In the genomic region with DNA sequence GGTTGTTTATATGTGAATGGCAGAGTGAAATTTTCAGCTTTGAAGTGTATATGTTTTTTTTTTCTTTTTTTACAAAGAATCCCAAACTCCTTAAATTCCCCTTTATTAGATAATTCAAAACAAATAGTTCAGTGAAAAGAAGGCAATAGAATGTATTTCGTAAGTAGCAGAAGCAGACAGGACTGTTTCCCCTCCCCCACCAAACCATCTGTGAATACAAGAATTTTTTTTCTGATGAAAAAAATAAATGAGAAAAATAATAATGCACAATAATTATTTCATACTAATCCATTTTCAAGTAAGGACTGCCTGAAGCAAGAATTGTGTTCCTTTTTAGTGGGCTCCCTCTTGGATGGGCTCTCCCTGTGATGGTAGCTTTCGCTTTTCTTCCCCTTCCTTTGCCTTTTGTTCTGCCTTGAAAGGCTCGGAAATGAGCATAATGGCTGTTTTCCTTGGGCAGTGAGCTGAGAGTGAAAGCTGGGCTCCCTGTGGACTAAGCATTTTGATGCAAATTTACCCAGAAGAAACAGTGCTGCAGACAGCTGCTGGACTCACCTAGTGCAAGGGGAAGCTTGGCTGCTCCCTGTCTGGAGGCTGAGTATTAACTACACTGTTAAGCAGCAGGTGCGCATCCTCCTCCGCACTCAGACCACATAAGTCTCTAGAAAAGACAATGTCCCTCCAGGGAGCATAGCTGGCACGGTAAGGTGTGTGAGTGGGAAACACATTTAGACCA, we compare ENCODE assay signal across 10 mouse cellular contexts.
DNase-seq lines count a peak whose midpoint lies in the region; ATAC-seq lines count a peak whose summit lies in the region.
"Had no signal": no experiment of that assay in that cellular context is flagged by ENCODE, and none has a peak within 500 bp of the region (broad histone marks: within the 10 kb centered on the region; RNA-seq: fewer than 3 reads in every experiment).

No protein-coding gene starts in this region.

- 6% methylated on average over 6 of the region's 6 CpGs for WGBS in forebrain, embryonic 15.5 days
- WGBS in midbrain, embryonic 12.5 days: 8% methylated on average over 6 of the region's 6 CpGs

- peak; percentile 74 for ATAC-seq in frontal cortex, adult (ENCODE audit: low TSS enrichment)
- ATAC-seq in forebrain, embryonic 15.5 days (replicated peaks): peak; percentile 97
- peak; percentile 97 for ATAC-seq in midbrain, embryonic 12.5 days (ENCODE audit: low FRiP score, low read depth)

- peaks cover 14% of the 10 kb centered on the region for H3K4me1 ChIP-seq in forebrain, embryonic 15.5 days
- peaks cover 14% of the 10 kb centered on the region for H3K4me1 ChIP-seq in midbrain, embryonic 12.5 days
- H3K4me1 ChIP-seq: heart, embryonic 13.5 days; limb, embryonic 12.5 days had no signal

- H3K4me2 ChIP-seq in forebrain, embryonic 15.5 days (replicated peaks): peak overlapping the region; percentile 37
- peak overlapping the region; percentile 42 for H3K4me2 ChIP-seq in midbrain, embryonic 12.5 days (replicated peaks)
- H3K4me2 ChIP-seq: heart, embryonic 13.5 days; limb, embryonic 12.5 days had no signal

- DNase-seq in frontal cortex, postnatal 14 days (ENCODE audit: low spot score in 2 of 2): no peak
- DNase-seq in cerebellum, adult 9-11 months: peak; percentile 5
- DNase-seq in adrenal gland, adult (ENCODE audit: inconsistent age in 2 of 2, low spot score in 1 of 2): no peak
- no peak for DNase-seq in thymus, postnatal 10 days (ENCODE audit: low spot score in 2 of 2)
- no peak for DNase-seq in kidney, adult 11 months

- H3K27me3 ChIP-seq in forebrain, embryonic 15.5 days: no peaks in the 10 kb centered on the region
- peaks cover 5% of the 10 kb centered on the region; the same call in 1 of the 2 replicates for H3K27me3 ChIP-seq in midbrain, embryonic 12.5 days
- H3K27me3 ChIP-seq: heart, embryonic 13.5 days; limb, embryonic 12.5 days had no signal

- H3K9ac ChIP-seq in forebrain, embryonic 15.5 days (replicated peaks): no peak overlapping the region; the same call in 1 of the 2 replicates
- H3K9ac ChIP-seq in midbrain, embryonic 12.5 days (replicated peaks): no peak overlapping the region
- H3K9ac ChIP-seq: heart, embryonic 13.5 days; limb, embryonic 12.5 days had no signal

- peak overlapping the region; percentile 77 for H3K27ac ChIP-seq in forebrain, embryonic 15.5 days (replicated peaks)
- H3K27ac ChIP-seq in midbrain, embryonic 12.5 days (replicated peaks): peak overlapping the region; percentile 75
- H3K27ac ChIP-seq: heart, embryonic 13.5 days; limb, embryonic 12.5 days had no signal

- H3K36me3 ChIP-seq in forebrain, embryonic 15.5 days: no peaks in the 10 kb centered on the region
- no peaks in the 10 kb centered on the region for H3K36me3 ChIP-seq in midbrain, embryonic 12.5 days
- H3K36me3 ChIP-seq: heart, embryonic 13.5 days; limb, embryonic 12.5 days had no signal

- H3K9me3 ChIP-seq in forebrain, embryonic 15.5 days: peaks cover 7% of the 10 kb centered on the region; the same call in 1 of the 2 replicates
- H3K9me3 ChIP-seq in midbrain, embryonic 12.5 days: 0 out of 2 replicates have a peak, but pooled peaks cover 13% of the 10 kb centered on the region

- peak overlapping the region; percentile 7 for H3K4me3 ChIP-seq in forebrain, embryonic 15.5 days
- 0 out of 2 replicates have a peak overlapping the region, but pooled peaks have one; percentile 1 for H3K4me3 ChIP-seq in midbrain, embryonic 12.5 days
- H3K4me3 ChIP-seq: heart, embryonic 13.5 days; limb, embryonic 12.5 days had no signal
